Mouse (Mus musculus): ENCODE results near the gene Adgrl3.
A peak's percentile ranks its signal among the peaks of the same experiment; 100 is the strongest.

Adgrl3 gene

DNA sequence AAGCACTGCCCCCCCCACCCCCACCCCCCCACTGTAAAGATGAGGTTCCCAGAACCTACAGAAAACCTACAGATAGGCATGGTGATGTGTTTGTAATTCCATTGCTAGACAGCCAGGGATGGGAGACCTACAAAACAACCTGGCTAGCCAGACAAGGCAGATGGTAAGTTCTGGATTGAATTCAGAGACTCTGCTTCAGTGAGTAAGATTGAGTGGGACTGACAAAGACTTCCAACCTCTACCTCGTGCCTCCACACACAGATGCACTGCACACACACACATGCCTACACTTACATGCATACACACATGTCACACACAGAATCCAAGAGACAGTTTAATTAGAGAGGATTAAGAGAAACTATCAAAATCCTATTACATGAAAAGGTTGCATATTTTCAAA is 544.4 kb downstream of the Adgrl3 start:
- no peak for DNase-seq (ENCODE audit: low spot score)

DNA sequence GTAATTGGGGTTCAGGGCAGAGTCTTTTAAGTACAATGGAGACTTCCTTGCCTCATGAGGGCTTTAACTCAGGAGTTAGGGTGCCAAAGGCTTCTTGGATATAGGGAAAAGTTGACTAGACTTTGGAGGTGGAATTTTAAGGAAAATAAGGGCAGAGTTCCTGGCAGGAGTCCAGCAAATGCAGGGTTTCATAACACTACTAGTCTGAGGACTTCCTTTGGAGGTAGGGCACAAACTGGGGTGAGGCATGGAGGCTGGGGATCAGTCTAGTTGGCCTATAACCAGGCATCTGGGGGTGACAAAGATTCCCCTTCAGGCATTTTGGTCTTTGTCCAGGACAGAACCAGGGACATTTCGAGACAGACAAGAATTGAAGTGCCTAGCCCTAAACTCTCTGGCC is 546.6 kb downstream of the Adgrl3 start:
- DNase-seq (ENCODE audit: low spot score) = no peak

DNA sequence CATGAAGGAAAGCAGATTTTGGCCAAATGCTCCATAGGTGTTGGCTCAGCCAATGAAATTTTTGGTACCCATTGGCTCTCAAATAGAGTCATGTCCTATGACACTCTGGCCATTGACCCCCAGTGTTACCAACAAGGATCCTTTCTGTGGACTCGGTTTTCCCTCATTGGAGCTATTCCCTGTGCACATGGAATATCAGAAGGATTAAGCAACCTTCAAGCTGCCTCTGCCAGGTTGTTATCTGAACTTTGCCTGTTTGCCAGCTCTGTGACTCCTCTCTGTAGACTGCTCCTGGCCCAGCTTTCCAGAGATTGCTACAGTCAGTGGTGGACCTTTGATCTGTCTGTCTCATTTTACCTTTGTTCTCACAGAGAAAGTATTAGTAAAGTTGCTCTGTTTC is 548.8 kb downstream of the Adgrl3 start:
- DNase-seq (ENCODE audit: low spot score) = no peak

DNA sequence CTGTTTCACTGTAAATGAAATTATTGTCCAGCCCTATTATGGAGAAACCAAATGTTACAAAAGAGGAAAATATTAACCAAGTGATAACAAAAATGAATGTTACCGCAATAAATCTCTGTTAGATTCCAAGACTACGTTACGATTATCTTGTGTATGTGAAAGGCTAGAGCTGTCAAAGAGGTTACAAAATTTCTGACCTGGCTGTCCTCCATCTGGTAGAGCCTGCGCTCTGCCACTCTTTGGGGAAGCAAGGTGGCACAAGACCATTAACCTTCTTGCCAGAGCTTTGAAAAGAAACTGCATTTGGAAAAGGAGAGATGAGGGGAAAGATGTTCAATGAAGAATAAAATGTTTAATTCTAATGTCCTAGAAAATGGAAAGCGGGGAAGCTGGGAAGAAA is 562.9 kb downstream of the Adgrl3 start:
- DNase-seq (ENCODE audit: low spot score) = no peak

DNA sequence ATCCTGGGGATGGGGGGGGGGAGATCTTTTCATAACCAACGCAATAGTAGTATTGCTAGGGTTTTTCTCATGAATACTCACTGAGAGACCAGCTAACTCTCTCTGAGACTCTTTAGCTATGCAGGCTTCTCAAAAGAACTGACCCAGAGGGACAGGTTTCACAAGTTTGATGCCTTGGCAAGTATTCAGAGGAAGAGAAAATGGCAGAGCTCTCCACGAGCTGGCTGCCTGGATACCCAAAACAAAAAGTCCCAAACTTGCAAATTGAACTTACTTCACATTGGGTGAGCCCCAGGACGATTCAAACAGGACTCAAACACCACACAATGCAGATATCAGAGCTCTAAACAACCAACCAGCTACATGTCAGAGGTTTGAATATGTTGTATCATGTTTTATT is 563.5 kb downstream of the Adgrl3 start:
- DNase-seq (ENCODE audit: low spot score) = no peak

DNA sequence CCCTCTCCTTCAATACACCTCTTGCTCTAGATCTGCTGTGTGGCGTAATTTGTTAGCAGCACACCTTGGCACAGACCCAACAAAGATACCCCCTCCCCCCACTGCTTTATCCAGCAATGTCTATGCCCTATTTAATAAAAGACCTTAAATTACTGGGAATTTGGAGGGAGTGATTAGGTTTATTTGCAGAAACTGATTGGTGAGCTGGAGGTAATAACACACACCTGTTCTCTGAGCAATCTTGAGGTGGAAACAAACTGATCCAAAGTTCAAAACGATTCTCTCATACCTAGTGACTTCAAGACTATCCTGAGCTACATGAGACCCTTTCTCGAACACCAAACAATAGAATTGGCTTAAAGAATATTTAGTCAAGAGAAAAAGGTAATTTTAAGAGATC is 565.0 kb downstream of the Adgrl3 start:
- no peak for DNase-seq (ENCODE audit: low spot score)

DNA sequence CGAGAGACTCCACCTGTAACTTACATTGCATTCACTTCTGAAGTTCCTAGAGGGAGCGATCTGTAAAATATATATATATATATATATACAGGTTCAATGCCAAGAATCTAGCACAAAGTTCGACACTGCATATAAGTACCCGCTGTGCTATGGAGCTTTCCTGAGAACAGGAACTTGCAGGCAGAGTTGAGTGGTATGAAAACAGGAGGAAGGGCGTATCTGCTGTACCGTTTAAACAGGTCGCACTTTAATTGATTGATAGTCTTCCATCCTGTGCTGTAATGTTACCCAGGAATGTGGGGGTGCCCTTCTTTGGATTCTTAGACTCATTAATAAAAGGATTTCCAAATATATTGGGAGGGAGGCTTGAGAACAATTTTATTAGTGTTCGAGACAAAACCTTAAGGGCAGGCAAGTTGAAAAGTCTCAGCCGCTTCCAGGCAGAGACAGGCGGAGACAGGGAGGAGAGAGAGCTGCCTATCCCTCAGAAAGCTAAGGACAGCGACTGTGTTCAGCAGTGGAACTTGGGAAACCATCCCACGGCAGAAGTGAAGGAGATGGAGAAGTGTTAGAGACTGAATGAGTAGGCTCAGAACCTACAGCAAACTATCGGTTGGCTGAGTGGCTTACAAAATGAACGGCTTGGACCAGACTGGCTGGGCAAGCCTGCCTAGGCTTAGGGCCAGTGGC is 570.2 kb downstream of the Adgrl3 start:
- DNase-seq (ENCODE audit: low spot score) = no peak

DNA sequence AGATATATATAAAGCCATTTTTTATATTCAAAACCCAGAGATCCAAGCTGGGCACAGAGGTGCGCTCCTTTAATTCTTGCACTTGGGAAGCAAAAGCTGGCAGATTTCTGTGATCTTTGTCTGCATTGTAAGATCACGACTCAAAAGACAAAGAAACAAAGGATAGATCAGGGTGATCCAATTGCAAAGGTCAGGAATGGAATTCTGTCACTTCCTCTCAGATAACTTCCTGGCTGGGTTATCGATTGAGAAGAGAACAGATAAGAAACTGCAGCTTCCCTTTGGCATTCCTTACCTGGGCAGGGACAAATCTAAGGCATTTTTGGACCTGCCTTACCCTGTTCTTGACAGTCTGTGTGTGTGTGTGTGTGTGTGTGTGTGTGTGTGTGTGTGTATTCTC is 571.5 kb downstream of the Adgrl3 start:
- no peak for DNase-seq (ENCODE audit: low spot score)

DNA sequence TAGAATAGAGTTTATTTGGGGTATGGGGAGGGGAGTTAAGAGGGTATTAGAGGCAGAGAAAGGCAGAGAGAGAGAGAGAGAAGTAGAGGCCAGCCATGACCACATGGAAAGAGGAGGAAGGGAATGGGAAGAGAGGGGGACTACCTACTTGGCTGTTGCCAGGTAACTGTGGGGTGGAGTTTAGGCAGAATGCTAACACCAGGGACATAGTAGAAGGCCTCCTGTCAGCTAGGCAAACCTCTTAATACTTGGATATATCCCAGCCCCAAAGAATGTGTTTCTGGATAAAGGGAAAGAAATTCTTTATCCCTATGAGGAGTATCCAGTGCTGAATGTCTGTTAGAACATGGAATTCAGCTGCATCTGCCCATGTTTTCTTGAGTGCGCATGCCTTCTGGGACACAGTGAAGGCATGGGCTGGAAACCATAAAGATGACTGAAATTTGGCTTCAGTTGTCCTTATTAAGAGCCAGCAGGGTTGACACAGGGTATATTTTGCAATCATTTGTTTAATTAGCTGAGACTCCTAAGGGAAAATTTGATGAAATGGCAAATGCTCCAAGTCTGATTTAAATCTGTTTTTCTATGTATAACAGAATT is 573.6 kb downstream of the Adgrl3 start:
- DNase-seq (ENCODE audit: low spot score) = no peak

DNA sequence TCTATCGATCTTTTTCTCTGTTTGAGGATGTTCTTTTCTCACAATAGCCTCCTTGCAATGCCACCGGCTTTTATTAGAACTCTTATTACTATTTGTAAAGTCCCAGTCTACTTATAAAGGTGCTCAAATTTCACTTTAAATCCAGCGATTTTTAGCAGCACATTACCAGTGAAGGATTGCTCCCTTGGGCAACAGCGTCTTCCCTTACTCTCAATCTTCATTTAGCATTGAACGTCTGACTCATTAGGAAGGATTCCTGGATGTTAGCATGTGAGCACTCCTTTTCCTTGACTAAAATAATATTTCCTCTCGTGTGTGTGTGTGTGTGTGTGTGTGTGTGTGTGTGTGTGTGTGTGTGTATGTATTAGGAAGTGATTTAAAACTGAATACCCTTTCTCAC is 578.1 kb downstream of the Adgrl3 start:
- no peak for DNase-seq (ENCODE audit: low spot score)

DNA sequence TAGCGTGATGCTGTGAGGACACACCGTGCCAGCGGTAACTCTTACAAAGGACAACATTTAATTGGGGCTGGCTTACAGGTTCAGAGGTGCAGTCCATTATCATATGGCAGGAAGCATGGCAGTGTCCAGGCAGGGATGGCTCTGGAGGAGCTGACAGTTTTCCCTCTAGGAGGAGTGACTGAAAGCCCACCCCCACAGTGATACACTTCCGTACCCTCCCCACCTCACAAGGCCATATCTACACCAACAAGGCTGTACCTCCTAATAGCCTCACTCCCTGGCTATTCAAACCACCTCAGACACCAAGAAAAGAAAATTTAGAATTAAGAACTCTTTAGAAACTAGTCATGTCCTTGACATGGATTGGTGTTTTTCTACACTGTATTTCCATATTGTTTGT is 583.0 kb downstream of the Adgrl3 start:
- no peak for DNase-seq (ENCODE audit: low spot score)

DNA sequence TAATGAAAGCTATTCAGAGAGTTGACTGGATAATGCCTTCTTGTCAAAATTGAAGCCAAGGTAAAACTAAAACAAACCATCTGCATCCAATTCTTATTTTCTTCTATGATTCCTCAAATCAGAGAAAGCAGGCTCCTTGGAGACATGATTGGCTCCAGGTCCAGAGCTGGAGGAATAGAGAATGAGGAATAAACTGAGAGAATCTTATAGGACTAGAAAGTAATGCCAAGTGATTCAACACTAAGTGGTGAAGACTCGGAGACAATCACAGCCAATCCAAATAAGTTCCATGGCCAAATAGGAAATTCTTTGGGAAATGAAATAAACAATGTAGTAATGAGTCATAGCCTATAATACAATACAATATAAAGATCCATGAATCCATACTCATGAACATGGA is 585.7 kb downstream of the Adgrl3 start:
- DNase-seq (ENCODE audit: low spot score) = no peak

DNA sequence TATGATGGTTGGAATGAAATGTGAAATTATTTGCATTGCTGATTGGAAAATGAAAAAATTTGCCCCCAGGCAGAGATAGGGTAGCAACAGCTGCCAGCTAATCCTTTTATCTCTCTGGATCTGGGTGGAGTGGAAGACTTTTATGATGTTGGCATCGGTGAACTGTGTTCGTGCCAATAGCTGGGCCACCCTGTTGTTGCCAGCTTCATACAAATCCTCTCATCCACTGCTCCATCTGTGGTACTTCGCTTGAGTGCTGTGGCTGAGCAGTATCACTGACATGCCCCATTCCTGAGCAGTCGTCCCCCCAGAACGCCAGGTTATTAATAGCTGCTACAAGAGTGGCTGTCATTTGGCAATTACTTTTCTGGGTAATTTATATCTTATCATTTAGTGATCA is 590.3 kb downstream of the Adgrl3 start:
- DNase-seq (ENCODE audit: low spot score) = no peak

DNA sequence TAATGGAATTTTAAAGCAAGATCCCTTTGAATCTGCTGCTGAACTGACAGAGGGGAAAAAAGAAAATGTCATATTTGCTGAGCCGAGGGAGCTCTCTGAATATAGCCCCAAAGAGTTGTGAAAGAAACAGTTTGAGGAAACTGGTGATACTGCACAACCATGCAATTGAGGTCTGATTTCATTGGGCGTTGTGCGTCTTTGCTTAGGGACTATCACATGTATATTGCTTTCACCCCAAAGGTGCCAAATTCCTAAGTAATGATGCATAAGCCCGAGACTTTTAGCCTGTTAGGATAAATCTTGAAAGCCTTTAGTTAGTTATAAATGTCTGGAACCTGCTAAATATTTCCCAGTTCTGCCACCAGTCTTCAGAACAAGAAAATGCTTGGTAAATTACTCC is 594.7 kb downstream of the Adgrl3 start:
- DNase-seq (ENCODE audit: low spot score) = no peak

DNA sequence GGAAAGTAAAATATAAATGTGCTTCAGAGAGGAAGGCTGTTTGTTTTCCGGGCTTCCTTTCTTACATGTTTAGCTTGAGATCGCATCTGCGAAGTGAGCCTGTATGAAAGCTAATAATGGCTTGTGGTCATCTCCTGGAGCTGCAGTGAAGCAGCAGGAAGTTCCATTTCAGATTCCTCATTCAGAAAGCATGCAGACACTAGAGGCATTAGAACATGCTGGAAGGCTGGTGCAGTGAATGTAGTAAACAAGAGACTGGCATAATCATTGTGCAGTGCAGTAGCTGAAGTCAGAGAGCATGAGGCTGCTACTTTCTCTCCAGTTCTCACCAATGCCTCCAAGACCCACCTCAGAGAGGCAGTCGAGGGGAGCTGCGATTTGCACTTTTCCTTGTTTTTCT is 601.2 kb downstream of the Adgrl3 start:
- DNase-seq (ENCODE audit: low spot score) = no peak

DNA sequence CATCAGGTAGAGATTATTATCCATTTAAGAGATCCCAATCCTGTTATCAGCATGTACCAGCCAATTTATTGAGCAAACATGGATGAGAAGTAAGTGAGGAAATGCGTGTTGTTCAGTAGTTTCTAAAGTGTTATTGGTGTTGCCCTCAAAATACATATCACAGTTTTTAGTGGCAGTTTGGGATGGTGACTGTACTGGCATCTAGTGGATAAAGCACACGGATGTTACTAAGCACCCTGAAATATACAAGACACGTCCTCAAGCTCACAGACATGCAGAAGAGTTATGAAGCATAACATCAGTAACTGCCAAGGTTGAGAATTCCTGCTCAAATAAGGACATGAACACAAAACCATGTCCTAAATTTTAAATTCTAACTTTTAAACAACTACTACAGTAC is 601.8 kb downstream of the Adgrl3 start:
- DNase-seq (ENCODE audit: low spot score) = no peak

DNA sequence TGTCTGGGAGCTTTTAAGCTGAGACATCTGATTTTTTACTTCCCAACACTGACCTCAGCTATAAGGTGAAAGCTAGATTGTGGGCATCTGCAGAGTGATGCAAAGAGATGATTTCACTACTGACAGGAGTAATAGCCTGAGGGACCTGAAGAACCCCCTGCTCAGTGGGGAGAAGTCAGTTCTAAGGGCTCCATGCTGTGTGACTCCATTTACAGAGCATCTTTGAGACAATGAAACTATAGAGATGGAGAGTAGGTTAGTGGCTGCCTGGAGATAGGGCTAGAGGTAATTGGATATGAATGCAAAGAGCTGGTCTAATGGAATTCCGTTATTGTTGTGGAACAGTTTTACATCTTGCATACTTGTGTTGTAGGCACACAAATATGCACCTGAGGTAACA is 603.9 kb downstream of the Adgrl3 start:
- no peak for DNase-seq (ENCODE audit: low spot score)

DNA sequence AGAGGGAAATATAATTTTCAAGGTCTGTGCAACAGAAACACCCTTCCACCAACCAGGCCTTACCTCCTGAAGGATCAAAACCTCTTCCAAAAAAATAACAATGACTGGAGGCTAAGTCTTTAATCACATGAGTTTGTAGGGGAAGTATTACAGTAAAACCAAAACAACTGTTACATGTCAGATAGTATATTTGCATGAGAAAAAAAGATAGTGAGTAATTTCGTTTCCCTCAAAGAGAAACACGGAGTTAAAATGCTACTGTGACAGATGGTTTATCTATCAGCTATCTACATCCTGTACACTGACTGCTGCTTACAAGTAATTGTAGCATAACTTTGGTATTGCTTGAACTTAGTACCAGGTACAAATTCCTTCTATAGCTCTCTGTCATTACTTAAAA is 616.2 kb downstream of the Adgrl3 start:
- DNase-seq (ENCODE audit: low spot score) = no peak

DNA sequence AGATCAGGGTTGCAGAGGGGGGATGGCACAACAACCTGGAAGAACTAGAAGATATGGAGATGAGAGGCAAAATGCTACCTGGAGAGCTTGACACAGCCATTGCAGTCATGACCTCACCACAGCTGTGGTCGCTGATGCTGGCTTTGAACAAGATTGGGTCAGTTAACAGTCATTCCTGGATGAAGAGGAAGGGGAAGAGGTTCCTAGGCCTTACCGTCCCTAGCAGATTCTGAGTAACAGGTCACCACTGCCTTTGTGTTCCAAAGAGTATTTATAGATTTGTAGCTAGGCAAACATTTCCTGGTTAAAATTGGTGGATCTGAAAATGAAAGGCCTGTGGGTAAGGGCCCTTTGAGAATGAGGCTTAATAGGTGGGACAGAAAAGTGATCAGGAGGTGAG is 618.5 kb downstream of the Adgrl3 start:
- DNase-seq (ENCODE audit: low spot score) = no peak

DNA sequence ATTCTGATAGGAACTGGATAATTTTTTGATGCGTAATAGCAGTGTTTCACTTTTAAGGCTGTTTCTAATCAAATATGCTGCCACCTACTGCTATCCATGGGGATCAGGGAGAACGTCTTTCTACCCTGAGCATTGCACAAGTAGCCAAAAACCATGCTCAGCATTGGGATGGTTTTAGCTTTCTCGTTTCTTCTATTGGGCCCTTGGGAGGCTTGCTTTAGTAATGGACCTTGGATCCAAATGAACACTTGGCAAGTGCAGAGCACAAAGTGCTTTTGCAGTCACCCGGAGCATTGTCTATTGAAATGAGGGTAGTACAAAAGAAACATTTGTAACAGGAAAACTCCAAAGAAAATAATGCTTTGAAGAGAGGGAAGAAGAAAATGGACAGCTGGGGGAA is 620.2 kb downstream of the Adgrl3 start:
- DNase-seq (ENCODE audit: low spot score) = peak; percentile 1

DNA sequence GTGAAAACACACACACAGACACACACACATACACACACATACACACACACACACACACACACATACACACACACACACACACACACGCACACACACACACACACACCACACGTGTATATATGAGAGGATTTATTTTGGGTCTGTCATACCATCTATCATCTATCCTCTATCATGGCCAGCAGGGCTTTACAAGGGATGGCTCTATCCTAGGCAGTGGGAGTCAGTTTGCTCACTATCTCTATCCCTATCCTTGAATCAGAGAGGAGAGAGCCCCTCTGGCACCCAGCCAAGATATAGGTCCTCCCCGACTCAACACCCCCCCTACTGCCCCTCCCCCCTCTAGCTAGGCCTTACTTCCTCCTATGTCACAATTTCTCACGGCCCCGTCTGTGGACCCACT is 625.6 kb downstream of the Adgrl3 start:
- no peak for DNase-seq (ENCODE audit: low spot score)

DNA sequence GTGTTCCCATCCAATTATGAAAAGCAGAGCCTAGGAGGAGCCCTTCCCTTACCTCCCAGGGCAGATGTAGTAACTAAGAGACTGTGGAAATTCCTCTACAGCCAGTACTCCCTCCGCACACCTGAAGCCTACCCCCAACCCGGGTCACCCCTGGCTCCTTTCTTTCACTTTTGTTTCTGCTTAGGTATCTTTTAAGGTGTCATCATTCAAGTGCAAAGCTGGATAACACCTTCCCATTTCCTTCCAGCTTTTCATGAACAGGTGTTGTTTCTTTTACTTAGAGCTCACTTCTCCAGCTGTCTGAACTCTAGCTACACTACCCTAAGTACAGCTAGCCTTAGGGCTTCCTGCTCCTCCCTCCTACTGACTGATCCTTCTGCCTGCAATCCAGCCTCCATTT is 634.0 kb downstream of the Adgrl3 start:
- no peak for DNase-seq (ENCODE audit: low spot score)

DNA sequence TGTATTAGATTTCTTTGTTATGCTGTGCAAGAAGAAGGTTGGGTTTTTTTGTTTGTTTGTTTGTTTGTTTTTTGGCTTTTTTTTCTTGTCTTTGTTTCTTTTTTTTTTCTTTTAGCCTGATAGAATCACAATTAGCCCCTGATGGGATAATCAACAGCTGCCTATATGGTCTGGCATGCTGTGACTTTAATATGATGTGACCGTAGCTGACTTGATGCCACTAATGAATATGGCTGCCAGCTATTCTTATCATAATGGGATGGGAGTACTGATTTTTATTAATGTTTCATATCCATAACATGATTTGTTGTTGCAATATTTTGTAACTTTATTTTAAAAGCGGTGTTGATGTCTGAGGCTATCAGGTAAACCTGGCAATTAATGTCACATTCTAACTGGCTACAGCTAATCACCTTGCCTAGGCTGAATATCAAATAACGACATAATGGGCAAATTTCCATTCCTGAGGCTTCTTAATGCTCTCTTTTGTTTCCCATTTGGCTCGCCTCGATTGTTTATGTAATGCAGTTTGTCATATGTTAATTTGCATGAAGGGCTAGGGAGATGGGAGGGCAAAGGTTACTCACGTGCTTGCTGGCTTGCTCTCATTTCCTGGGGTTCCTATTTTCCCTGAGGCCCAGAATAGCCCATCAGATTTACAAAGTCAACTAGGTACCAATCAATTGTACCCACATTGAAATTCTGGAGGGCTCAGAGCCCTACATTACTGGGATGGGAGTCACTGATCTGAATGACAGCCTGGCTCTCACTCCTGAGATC is 641.9 kb downstream of the Adgrl3 start:
- no peak for DNase-seq (ENCODE audit: low spot score)

DNA sequence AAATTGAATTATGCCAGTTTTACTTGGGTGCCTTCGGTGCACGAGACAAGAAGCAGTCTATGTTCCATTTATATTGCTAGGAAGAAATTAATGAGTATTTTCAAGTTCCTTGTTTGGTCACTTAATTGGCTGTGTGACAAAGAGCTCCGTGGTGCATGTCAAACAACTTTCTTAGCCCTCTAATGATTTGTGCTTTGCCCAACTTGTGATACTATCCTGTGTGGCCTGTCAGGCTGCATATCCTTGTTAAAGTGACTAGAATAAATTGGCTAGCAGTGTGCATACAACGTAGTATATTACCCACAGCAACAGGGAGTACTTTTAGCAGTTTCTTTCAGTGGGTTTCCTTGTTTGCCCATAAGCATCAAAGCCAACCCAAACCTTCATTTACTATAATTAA is 651.1 kb downstream of the Adgrl3 start:
- no peak for DNase-seq (ENCODE audit: low spot score)
